Mouse (Mus musculus) brain, embryonic 14.5 days (tissue): Measurements from ENCODE around the gene Tnfrsf11a.

ENCODE experiments used
- CTCF ChIP-seq: fragments of 200-500 bp; IDR thresholded peaks from 2 replicates; pipeline ENCODE4 v1.5.1; 2012; ENCODE audit warnings: inconsistent platforms, mild to moderate bottlenecking, moderate library complexity, borderline replicate concordance; ENCODE audit not compliant: insufficient read depth, insufficient read length; ENCODE audit errors: extremely low read depth
- POLR2A ChIP-seq: fragments of 200-500 bp; IDR thresholded peaks from 2 replicates; pipeline ENCODE4 v1.6.1; 2012; ENCODE audit warnings: mild to moderate bottlenecking, inconsistent platforms, borderline replicate concordance; ENCODE audit not compliant: poor library complexity, insufficient read depth, insufficient read length, severe bottlenecking; ENCODE audit errors: extremely low read depth

GRCm38 (mm10) chr1:105781391-105782146 lies 1.1 kb downstream of the Tnfrsf11a start:
- no peak for TF ChIP-seq CTCF
- TF ChIP-seq POLR2A: no peak
